Mouse (Mus musculus) lung, embryonic 15.5 days (tissue): ENCODE data around the gene Tamm41. TPM values are rescaled to one million over a fixed set of nuclear protein-coding genes. Genes with fewer than 3 reads are reported as not detected.
A peak's percentile ranks its signal among the peaks of the same experiment; 100 is the strongest.

Source experiments
- ATAC-seq: fragments of 200-750 bp; cut with Nextera tagmentation; 2 replicates; pipeline ENCODE4 v1.8.0; 2017; ENCODE audit warnings: moderate number of reproducible peaks, borderline replicate concordance; ENCODE audit not compliant: low FRiP score, low TSS enrichment; ENCODE audit errors: extremely low read depth
- H3K27ac ChIP-seq: fragments of 300-500 bp; sonication (generic); 2 replicates; pipeline ENCODE4 v1.5.1; 2015; ENCODE audit warnings: moderate library complexity, mild to moderate bottlenecking, inconsistent platforms
- H3K27me3 ChIP-seq: fragments of 300-500 bp; sonication (generic); 2 replicates; pipeline ENCODE4 v1.6.1; 2015; ENCODE audit warnings: inconsistent platforms
- H3K36me3 ChIP-seq: fragments of 300-500 bp; sonication (generic); 2 replicates; pipeline ENCODE4 v1.6.1; 2015; ENCODE audit warnings: inconsistent platforms
- H3K4me1 ChIP-seq: fragments of 300-500 bp; sonication (generic); 2 replicates; pipeline ENCODE4 v1.6.1; 2015; ENCODE audit warnings: inconsistent platforms
- H3K4me2 ChIP-seq: fragments of 300-500 bp; sonication (generic); 2 replicates; pipeline ENCODE4 v1.6.1; 2015; ENCODE audit warnings: inconsistent platforms, mild to moderate bottlenecking, moderate library complexity
- H3K4me3 ChIP-seq: fragments of 300-500 bp; sonication (generic); 2 replicates; pipeline ENCODE4 v1.5.1; 2015; ENCODE audit warnings: mild to moderate bottlenecking, inconsistent platforms
- H3K9ac ChIP-seq: fragments of 300-500 bp; sonication (generic); 2 replicates; pipeline ENCODE4 v1.6.1; 2015; ENCODE audit warnings: inconsistent platforms
- H3K9me3 ChIP-seq: fragments of 300-500 bp; sonication (generic); 2 replicates; pipeline ENCODE4 v1.6.1; 2016; ENCODE audit warnings: inconsistent platforms
- WGBS: fragments of 180-500 bp; shearing (Covaris S2); methylation state at CpG from one replicate; pipeline ENCODE4 v1.1.7; 2015; 5-methylcytosine and 5-hydroxymethylcytosine counted together
- polyA plus RNA-seq: library from polyadenylated mRNA; unstranded; fragments of >200 nt; fragmentation: Nextera tagmentation; extraction: Ambion mirVana; gene quantifications from 2 replicates; pipeline ENCODE4 v1.2.1, GENCODE M21; 2015

The Tamm41 gene
- polyA plus RNA-seq = 61.1 and 62.2 TPM in 2 replicates

DNA sequence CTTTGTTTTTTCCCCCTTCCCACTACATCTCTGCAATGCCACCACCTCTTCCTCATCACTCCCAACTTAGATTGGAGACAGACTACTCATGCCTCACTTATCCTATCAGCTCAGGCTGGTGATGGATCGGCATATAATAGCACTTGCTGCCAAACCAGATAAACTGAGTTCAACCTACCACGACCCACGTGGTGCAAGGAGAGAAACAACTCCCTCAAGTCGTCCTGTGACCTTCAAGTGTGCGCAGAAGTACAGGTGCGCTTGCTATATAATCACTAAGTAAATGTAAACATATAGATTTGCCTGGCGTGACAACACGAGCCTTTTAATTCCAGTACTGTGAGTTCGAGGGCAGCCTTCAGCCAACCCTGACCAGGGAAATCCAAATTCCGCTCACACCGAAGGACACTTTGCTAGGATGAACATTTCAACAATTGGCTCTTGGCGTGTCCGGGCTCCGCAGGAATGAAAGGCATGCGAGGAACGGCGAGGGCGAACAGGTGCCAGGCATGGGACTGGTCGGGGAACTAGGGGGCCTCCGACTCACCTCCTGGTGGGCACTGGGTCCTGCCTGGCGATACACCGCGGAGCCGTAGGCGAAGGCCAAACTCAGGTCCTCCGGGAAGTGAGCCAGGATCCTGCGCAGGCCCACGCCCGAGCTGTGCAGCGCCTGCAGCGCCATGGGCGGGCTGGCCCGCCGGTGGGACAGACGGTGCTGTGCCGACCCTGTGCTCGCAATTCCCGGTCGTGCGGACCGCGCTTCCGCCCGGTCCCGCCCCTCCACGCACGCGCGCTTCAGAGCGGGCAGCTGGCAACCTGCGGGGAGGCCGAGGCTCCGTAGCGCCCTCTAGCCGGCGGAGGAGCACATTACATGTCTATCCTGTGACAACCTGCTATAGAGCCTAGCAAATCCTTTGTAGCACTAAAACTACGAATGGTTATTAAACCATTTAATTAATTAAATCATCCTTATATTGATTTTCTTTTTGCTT, at the start of gene Tamm41:
Gene Tamm41 (minus strand): TSS at position 774 of the 992 bp plus-strand sequence.
- Histone ChIP-seq H3K9me3 (no peaks in the 10 kb centered on the region), H3K9ac (peak within 1 kb of the TSS; percentile 84), H3K27me3 (no peaks in the 10 kb centered on the region; the same call in 1 of the 2 replicates), H3K4me2 (peak within 1 kb of the TSS; percentile 73), H3K4me3 (peak within 1 kb of the TSS; percentile 81), H3K36me3 (peaks cover 16% of the 10 kb centered on the region), H3K4me1 (peaks cover 20% of the 10 kb centered on the region), H3K27ac (peak within 1 kb of the TSS; percentile 61)
- peak; percentile 91 for ATAC-seq
- under 1% methylated on average over 53 of the region's 57 CpGs for WGBS

DNA sequence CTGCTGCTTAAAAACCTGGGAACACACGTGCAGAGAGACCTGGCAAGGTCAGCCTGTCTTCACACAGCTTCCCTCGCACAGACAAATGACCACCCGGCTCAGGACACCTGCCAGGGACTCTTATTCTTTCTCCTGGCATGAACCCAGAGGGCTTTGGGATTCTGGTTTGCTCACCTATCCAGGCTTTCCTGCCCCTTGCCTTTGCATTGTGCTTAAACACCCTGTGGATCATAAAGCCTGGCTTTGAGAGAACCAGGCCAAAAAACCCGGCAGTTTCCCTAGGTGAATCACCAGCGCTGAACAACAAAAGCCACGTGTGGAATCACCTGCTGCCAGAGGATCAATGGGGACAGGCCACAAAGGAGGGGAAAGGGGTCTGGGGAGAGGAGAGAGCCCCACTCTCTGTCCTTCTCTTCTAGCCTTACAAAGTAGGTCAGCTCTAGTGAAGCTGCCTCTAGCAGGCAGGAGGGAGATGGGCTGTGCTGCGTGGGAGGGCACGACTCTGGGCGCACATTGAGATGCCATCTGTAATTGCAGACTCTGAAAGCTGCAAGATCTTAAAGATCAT, 47.7 kb upstream of the Tamm41 start:
- Histone ChIP-seq H3K4me1 (no peaks in the 10 kb centered on the region), H3K9me3 (no peaks in the 10 kb centered on the region), H3K27ac (no peak overlapping the region), H3K36me3 (no peaks in the 10 kb centered on the region), H3K27me3 (no peaks in the 10 kb centered on the region), H3K4me3 (no peak overlapping the region), H3K9ac (no peak overlapping the region), H3K4me2 (no peak overlapping the region)
- no peak for ATAC-seq
- WGBS = 57% methylated on average over 9 of the region's 9 CpGs

DNA sequence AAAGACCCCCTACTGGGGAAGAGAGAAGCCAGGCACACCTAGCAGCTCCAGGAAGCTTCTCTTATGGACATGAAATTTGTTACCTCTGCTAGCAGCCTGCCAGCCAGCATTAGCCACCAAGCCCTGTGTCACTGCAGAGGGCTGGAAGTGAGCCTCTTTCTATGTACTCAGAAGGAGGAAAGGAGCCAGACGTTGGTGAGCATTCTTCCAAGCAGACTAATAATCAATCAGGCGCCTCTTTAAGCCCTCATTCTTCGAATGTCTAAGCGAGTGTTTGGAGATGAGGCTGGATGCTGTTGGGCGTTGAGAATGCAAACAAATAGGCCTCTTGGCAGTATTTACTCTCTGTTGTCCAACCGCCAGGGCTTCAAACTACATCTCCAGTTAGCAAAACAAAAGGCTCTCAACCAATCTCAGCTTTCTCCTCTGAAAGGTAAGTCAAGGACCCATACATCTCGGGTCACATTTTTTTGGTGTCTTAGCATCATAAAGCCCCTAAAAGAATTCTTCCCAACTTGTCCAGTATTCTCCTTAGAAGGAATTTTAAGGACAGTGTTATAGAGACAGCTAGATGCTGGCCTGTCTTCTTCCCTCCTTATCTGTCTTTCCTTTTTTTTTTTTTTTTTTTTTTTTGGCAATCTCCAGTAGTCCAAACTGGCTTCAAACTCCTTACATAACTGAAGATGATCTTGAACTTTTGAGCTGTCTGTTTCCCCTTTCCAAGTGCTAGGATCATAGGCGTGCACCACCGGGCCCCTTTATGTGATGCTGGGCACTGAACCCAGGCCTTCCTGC, 39.3 kb upstream of the Tamm41 start:
- ATAC-seq = peak; percentile 81
- WGBS = 15% methylated on average over 9 of the region's 9 CpGs
- Histone ChIP-seq H3K4me3 (no peak overlapping the region), H3K36me3 (no peaks in the 10 kb centered on the region), H3K4me1 (0 out of 2 replicates have a peak, but pooled peaks cover 6% of the 10 kb centered on the region), H3K9me3 (no peaks in the 10 kb centered on the region), H3K27me3 (no peaks in the 10 kb centered on the region), H3K9ac (no peak overlapping the region), H3K27ac (peak overlapping the region; percentile 72), H3K4me2 (no peak overlapping the region)

DNA sequence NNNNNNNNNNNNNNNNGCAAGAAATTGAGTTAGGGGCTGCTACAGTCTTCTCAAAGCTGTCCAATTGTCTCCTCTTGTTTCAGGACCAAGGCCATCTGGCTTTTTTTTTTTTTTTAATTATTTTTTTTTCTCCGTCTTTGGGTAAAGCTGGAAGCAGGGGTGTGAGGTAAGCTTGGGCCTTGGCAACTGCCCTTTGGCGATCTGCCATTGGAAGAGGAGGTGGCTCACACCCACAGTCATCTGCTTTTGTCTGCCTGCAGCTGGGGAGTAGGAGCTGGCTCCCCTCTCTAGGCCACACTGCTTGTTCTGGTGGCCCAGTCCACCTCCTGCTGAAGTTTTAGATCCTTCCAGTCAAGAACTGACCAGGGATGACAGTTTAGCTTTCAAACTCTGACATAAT, 34.3 kb upstream of the Tamm41 start:
- 55% methylated on average over 2 of the region's 2 CpGs for WGBS
- Histone ChIP-seq H3K4me3 (no peak overlapping the region), H3K9ac (no peak overlapping the region), H3K4me2 (no peak overlapping the region), H3K4me1 (0 out of 2 replicates have a peak, but pooled peaks cover 3% of the 10 kb centered on the region), H3K9me3 (no peaks in the 10 kb centered on the region), H3K27me3 (no peaks in the 10 kb centered on the region), H3K27ac (no peak overlapping the region), H3K36me3 (no peaks in the 10 kb centered on the region)
- 0 out of 2 replicates have a peak, but pooled peaks have one; percentile 35 for ATAC-seq

DNA sequence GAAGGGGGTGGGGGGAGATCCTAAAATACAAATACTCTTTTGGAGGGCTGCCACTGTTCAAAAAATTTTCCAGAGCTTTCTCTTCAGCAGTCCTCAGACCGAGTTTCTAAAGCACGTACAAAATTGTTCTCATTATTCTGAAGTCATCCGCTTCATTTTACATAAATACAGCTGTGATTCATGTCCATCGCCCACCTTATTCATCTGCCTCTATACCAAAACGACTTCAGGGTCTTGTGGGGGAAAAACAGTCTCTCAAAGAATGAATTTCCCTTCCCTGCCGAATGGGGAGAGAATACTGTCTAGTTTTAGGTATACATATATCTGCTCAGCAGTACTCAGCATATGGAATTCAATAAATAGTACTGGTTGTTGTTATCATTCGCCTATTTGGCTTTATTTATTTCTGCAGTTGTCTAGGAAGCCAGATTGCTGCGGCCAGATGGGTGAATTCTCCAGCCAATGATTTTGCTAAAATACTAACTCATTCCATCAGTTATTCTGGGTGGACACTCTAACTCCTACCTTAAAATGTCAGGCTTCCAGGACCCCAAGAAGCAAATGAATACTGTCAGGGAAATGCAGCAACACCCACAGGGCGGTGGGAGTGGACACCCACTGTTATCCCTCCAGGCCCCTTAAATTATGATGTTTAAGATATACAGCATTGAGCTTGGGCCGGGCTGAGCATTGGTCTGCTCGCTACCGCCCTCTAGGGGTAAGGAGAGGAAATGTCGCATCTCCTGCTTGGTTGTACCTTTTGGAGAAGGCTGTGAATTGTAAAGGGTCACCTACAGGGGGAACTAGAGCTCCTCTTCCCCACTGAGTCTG, 27.9 kb upstream of the Tamm41 start:
- Histone ChIP-seq H3K27me3 (no peaks in the 10 kb centered on the region), H3K27ac (no peak overlapping the region), H3K9ac (no peak overlapping the region), H3K36me3 (no peaks in the 10 kb centered on the region), H3K9me3 (no peaks in the 10 kb centered on the region), H3K4me2 (no peak overlapping the region), H3K4me1 (peaks cover 6% of the 10 kb centered on the region; the same call in 1 of the 2 replicates), H3K4me3 (no peak overlapping the region)
- WGBS = 36% methylated on average over 13 of the region's 13 CpGs
- ATAC-seq = no peak; the same call in 1 of the 2 replicates

DNA sequence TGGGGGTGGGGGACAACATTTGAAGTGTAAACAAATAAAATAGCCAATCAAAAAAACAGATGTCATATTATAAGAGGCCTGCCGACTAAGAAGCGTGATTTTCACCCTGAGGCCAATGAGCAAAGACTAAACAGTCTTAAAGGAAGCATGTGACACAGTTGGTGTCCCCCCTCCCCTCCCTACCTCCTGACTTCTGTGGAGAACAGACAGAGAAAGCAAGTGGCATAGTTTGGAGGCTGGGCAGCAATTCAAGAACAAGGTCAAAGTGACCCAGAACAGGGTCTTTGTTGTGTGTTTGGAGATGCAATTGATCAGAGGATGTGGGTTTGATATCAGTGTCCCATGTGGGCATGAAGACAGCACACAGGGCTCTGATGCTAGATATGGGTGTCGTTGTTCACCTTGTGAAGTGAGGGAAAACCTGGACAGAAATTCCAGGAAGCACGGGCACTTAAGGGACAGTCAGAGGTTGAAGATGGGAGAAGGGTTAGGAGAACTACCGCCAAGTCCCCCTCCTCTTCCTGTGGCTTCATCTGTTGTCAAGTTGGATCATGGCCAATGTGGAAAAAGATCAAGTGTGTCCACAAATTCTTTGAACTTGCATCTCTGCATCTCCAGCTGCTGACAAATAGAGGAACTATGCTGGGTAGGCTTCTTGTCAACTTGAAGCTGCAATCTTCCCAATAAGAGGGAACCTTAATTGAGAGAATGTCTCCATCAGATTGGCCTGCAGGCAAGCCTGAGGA, 25.1 kb upstream of the Tamm41 start:
- 0 out of 2 replicates have a peak, but pooled peaks have one; percentile 55 for ATAC-seq
- H3K36me3 ChIP-seq = no peaks in the 10 kb centered on the region
- no peak overlapping the region for H3K27ac ChIP-seq
- H3K27me3 ChIP-seq = no peaks in the 10 kb centered on the region
- WGBS = 50% methylated on average over 5 of the region's 5 CpGs
- H3K4me3 ChIP-seq = no peak overlapping the region
- H3K9me3 ChIP-seq = no peaks in the 10 kb centered on the region
- H3K4me1 ChIP-seq = peaks cover 6% of the 10 kb centered on the region; the same call in 1 of the 2 replicates
- no peak overlapping the region for H3K4me2 ChIP-seq
- no peak overlapping the region for H3K9ac ChIP-seq

GRCm38 (mm10) chr6:115059227-115059626, 21.6 kb upstream of the Tamm41 start:
- no peak overlapping the region for H3K4me3 ChIP-seq
- no peaks in the 10 kb centered on the region for H3K9me3 ChIP-seq
- no peak overlapping the region for H3K4me2 ChIP-seq
- no peaks in the 10 kb centered on the region for H3K27me3 ChIP-seq
- WGBS = 56% methylated on average over 5 of the region's 5 CpGs
- H3K9ac ChIP-seq = no peak overlapping the region
- H3K36me3 ChIP-seq = no peaks in the 10 kb centered on the region
- no peak overlapping the region for H3K27ac ChIP-seq
- H3K4me1 ChIP-seq = peaks cover 4% of the 10 kb centered on the region; the same call in 1 of the 2 replicates
- no peak for ATAC-seq

DNA sequence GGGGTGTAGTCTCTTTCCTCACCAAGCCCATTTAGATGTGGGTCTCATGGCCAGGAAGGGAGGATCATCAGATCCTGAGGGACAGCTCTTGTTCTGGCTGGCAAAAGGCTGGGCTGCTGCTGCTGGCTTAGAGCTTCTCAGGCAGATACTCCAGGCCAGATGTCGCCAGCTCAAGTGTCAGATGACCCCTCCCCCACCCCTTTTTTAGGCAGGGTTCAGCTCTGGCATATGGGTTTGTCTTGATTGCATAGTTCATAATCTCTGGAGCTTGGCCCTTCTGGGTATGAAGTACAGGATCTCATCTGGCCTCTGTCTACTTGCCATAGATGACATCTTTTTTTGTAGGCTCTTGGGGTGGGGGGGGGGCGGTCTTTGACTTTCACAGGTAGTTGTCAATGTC, 19.0 kb upstream of the Tamm41 start:
- no peak overlapping the region for H3K4me3 ChIP-seq
- no peaks in the 10 kb centered on the region for H3K36me3 ChIP-seq
- ATAC-seq = no peak
- 34% methylated on average over 2 of the region's 2 CpGs for WGBS
- H3K9me3 ChIP-seq = no peaks in the 10 kb centered on the region
- no peak overlapping the region for H3K4me2 ChIP-seq
- H3K27ac ChIP-seq = no peak overlapping the region
- H3K9ac ChIP-seq = no peak overlapping the region
- H3K27me3 ChIP-seq = no peaks in the 10 kb centered on the region
- H3K4me1 ChIP-seq = no peaks in the 10 kb centered on the region

GRCm38 (mm10) chr6:115055440-115055839, 17.8 kb upstream of the Tamm41 start:
- H3K9ac ChIP-seq = no peak overlapping the region
- H3K36me3 ChIP-seq = no peaks in the 10 kb centered on the region
- no peaks in the 10 kb centered on the region for H3K27me3 ChIP-seq
- no peak overlapping the region for H3K4me3 ChIP-seq
- no peak overlapping the region for H3K4me2 ChIP-seq
- 85% methylated on average over 4 of the region's 4 CpGs for WGBS
- ATAC-seq = no peak
- H3K27ac ChIP-seq = no peak overlapping the region
- H3K9me3 ChIP-seq = no peaks in the 10 kb centered on the region
- H3K4me1 ChIP-seq = no peaks in the 10 kb centered on the region

GRCm38 (mm10) chr6:115051586-115052197, 14.0 kb upstream of the Tamm41 start:
- Histone ChIP-seq H3K4me2 (no peak overlapping the region), H3K9me3 (no peaks in the 10 kb centered on the region), H3K36me3 (no peaks in the 10 kb centered on the region), H3K4me1 (no peaks in the 10 kb centered on the region), H3K27me3 (no peaks in the 10 kb centered on the region), H3K4me3 (no peak overlapping the region), H3K9ac (no peak overlapping the region), H3K27ac (no peak overlapping the region)
- 64% methylated on average over 6 of the region's 6 CpGs for WGBS
- no peak for ATAC-seq
